Mouse (Mus musculus) ES-Bruce4 (cell line): ENCODE data around the gene Slbp.
A peak's percentile ranks its signal among the peaks of the same experiment; 100 is the strongest.

Experiments used
- CTCF ChIP-seq: IDR thresholded peaks from one replicate; pipeline ENCODE4 v1.8.1; 2011; ENCODE audit warnings: low read depth, low read length
- EP300 ChIP-seq: IDR thresholded peaks from 2 replicates; pipeline ENCODE4 v1.6.1; 2011; ENCODE audit warnings: low read depth, low read length; ENCODE audit not compliant: insufficient read depth
- POLR2A ChIP-seq: IDR thresholded peaks from one replicate; pipeline ENCODE4 v1.8.1; 2011; ENCODE audit warnings: low read length; ENCODE audit not compliant: insufficient read depth

DNA sequence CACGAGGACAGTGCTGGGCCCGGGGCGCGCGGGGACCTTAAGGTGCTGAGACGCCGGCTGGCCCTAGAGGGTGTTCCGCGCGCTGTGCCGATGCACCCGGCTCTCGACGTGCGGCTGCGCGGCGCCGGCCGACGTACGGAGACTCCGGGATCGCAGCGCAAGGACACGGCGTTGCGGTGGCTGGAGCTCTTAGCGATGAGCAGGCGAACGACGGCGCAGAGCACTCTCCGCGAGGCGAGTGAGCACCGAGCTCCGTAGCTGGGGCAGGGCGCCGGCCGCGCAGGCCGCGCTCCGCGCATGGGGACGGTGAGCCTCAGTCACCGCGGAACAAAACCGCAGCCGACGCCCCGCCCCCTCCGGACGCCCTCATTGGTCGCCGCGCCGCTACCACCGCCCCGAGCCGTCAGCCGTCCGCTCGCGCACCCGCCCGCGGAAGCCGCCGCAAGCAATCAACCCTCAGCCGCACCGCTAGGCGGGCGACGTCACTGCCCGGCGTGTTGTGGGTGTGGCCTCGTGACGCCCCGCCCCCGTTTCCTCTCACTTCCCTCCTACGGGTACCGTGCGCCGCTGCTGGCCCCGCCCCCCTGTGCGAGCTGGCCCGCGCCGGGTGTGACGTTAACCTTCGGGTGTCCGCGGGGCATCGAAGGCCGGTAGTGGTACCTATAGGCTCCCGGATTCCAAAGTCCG lies 22.9 kb downstream of the Slbp start, which contains the start of the genes Fam53a and Gm9903:
- TF ChIP-seq POLR2A, result peak; percentile 93
- no peak for TF ChIP-seq CTCF
- no peak for TF ChIP-seq EP300
